Mouse (Mus musculus) stomach, embryonic 14.5 days (tissue): ENCODE data around the gene Alg12. TPM values are rescaled to one million over a fixed set of nuclear protein-coding genes. Genes with fewer than 3 reads are reported as not detected.

Experiments used
- ATAC-seq: fragments of 200-750 bp; cut with Nextera tagmentation; 2 replicates; pipeline ENCODE4 v1.8.0; 2017; ENCODE audit warnings: low read depth, moderate TSS enrichment; ENCODE audit not compliant: insufficient number of reproducible peaks, insufficient read depth, low FRiP score
- H3K27ac ChIP-seq: fragments of 300-500 bp; sonication (generic); 2 replicates; pipeline ENCODE4 v1.5.1; 2014; ENCODE audit warnings: mild to moderate bottlenecking, low read length, moderate library complexity, mixed read lengths
- H3K27me3 ChIP-seq: fragments of 300-500 bp; sonication (generic); 2 replicates; pipeline ENCODE4 v1.6.1; 2014; ENCODE audit warnings: low read length, control low read depth, mixed read lengths; ENCODE audit not compliant: control insufficient read depth, insufficient read depth
- H3K36me3 ChIP-seq: fragments of 300-500 bp; sonication (generic); 2 replicates; pipeline ENCODE4 v1.6.1; 2014; ENCODE audit warnings: mild to moderate bottlenecking, control low read depth, low read length, moderate library complexity, mixed read lengths; ENCODE audit not compliant: control insufficient read depth, insufficient read depth
- H3K4me1 ChIP-seq: fragments of 300-500 bp; sonication (generic); 2 replicates; pipeline ENCODE4 v1.6.1; 2014; ENCODE audit warnings: low read length, control low read depth, mixed read lengths; ENCODE audit not compliant: control insufficient read depth, insufficient read depth
- H3K4me2 ChIP-seq: fragments of 300-500 bp; sonication (generic); replicated peaks from 2 replicates; pipeline ENCODE4 v1.6.1; 2014; ENCODE audit warnings: low read depth, low read length, control low read depth
- H3K4me3 ChIP-seq: fragments of 300-500 bp; sonication (generic); 2 replicates; pipeline ENCODE4 v1.5.1; 2014; ENCODE audit warnings: low read depth, low read length, control low read depth
- H3K9ac ChIP-seq: fragments of 300-500 bp; sonication (generic); replicated peaks from 2 replicates; pipeline ENCODE4 v1.6.1; 2014; ENCODE audit warnings: low read depth, mild to moderate bottlenecking, control low read depth, low read length, moderate library complexity, mixed read lengths
- H3K9me3 ChIP-seq: fragments of 300-500 bp; sonication (generic); 2 replicates; pipeline ENCODE4 v1.6.1; 2016; ENCODE audit warnings: low read depth, low read length, control low read depth; ENCODE audit not compliant: control insufficient read depth
- WGBS: fragments of 180-500 bp; shearing (Covaris S2); extraction: QIAGEN DNeasy Blood & Tissue Kit; methylation state at CpG from one replicate; pipeline ENCODE4 v1.1.7; 2014; 5-methylcytosine and 5-hydroxymethylcytosine counted together
- polyA plus RNA-seq: library from polyadenylated mRNA; unstranded; fragments of >200 nt; fragmentation: Nextera tagmentation; extraction: Ambion mirVana; gene quantifications from 2 replicates; pipeline ENCODE4 v1.2.1, GENCODE M21; 2014

The Alg12 gene
- 10.5 and 12.7 TPM in 2 replicates for polyA plus RNA-seq

DNA sequence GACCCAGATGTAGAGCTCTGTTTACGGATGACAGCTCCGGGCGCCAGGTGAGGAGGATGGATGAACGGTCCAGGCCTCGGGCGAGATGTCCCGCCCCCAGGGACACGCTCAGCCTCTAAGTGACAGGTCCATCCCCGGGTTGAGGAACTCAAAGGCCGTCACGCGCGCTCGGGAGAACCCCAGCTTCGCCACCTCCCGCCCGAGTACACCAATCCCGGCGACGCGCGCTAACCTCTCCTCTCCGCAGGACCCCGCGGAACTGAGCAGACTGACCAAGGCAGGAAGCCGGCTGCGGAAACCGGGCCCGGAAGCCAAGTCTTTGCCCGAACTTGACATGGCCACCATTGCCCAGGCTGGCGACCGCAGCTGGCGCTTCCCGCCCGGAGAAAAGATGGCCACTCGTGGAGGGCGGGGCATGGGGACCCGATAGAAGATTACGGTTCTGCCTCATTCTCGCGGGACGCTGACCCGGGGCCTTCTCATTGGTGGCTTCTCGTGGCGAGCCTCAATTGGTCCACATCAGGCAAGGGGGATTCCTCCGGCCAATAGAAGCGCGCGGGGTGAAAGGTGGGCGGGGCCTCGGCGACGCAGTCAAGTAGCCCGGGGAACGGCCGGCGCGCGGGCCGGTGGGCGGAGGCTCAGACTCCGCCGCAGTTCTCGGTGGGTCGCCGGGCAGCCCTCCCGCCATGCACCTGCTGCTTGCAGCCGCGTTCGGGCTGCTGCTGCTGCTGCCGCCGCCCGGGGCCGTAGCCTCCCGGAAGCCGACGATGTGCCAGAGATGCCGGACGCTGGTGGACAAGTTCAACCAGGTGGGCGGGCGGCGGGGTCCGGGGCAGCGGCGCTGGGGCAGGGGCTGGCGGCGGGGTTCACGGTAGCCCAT, at the start of gene Alg12, which contains the start of gene Creld2:
Gene Alg12 (minus strand): TSS at position 293 of the 880 bp plus-strand sequence.
Gene Creld2 (plus strand): TSS at position 621 of the 880 bp plus-strand sequence.
- Histone ChIP-seq H3K4me2 (peak within 1 kb of the TSS; percentile 77), H3K27ac (peak within 1 kb of the TSS; percentile 61; the same call in 1 of the 2 replicates), H3K4me3 (peak within 1 kb of the TSS; percentile 82), H3K9ac (peak within 1 kb of the TSS; percentile 80), H3K36me3 (peaks cover 12% of the 10 kb centered on the region), H3K9me3 (no peaks in the 10 kb centered on the region), H3K4me1 (peaks cover 15% of the 10 kb centered on the region; the same call in 1 of the 2 replicates), H3K27me3 (no peaks in the 10 kb centered on the region)
- under 1% methylated on average over 88 of the region's 88 CpGs for WGBS
- peak; percentile 98 for ATAC-seq

- Histone ChIP-seq H3K9me3 (no peaks in the 10 kb centered on the region), H3K27ac (peak overlapping the region; percentile 44; the same call in 1 of the 2 replicates), H3K4me1 (peaks cover 33% of the 10 kb centered on the region), H3K4me3 (no peak overlapping the region), H3K36me3 (peaks cover 26% of the 10 kb centered on the region), H3K27me3 (no peaks in the 10 kb centered on the region), H3K9ac (no peak overlapping the region), H3K4me2 (no peak overlapping the region)
- 71% methylated on average over 6 of the region's 6 CpGs for WGBS
- ATAC-seq: no peak
These were observed 49.1 kb upstream of the Alg12 start for GRCm38 (mm10) chr15:88868024-88868742.

GRCm38 (mm10) chr15:88867368-88868023, 48.4 kb upstream of the Alg12 start:
- H3K27me3 ChIP-seq: no peaks in the 10 kb centered on the region
- H3K4me3 ChIP-seq: no peak overlapping the region
- no peak overlapping the region for H3K4me2 ChIP-seq
- peaks cover 33% of the 10 kb centered on the region for H3K4me1 ChIP-seq
- H3K36me3 ChIP-seq: peaks cover 26% of the 10 kb centered on the region
- no peaks in the 10 kb centered on the region for H3K9me3 ChIP-seq
- H3K27ac ChIP-seq: peak overlapping the region; percentile 44
- no peak overlapping the region for H3K9ac ChIP-seq
- WGBS: 17% methylated on average over 5 of the region's 5 CpGs
- ATAC-seq: no peak

- 42% methylated on average over 7 of the region's 7 CpGs for WGBS
- no peak overlapping the region for H3K9ac ChIP-seq
- H3K27me3 ChIP-seq: no peaks in the 10 kb centered on the region
- no peak overlapping the region for H3K4me3 ChIP-seq
- peak overlapping the region; percentile 44; the same call in 1 of the 2 replicates for H3K27ac ChIP-seq
- H3K36me3 ChIP-seq: peaks cover 26% of the 10 kb centered on the region
- no peaks in the 10 kb centered on the region for H3K9me3 ChIP-seq
- H3K4me2 ChIP-seq: no peak overlapping the region
- H3K4me1 ChIP-seq: peaks cover 33% of the 10 kb centered on the region
- ATAC-seq: no peak
These were observed 47.8 kb upstream of the Alg12 start for GRCm38 (mm10) chr15:88866934-88867356.

DNA sequence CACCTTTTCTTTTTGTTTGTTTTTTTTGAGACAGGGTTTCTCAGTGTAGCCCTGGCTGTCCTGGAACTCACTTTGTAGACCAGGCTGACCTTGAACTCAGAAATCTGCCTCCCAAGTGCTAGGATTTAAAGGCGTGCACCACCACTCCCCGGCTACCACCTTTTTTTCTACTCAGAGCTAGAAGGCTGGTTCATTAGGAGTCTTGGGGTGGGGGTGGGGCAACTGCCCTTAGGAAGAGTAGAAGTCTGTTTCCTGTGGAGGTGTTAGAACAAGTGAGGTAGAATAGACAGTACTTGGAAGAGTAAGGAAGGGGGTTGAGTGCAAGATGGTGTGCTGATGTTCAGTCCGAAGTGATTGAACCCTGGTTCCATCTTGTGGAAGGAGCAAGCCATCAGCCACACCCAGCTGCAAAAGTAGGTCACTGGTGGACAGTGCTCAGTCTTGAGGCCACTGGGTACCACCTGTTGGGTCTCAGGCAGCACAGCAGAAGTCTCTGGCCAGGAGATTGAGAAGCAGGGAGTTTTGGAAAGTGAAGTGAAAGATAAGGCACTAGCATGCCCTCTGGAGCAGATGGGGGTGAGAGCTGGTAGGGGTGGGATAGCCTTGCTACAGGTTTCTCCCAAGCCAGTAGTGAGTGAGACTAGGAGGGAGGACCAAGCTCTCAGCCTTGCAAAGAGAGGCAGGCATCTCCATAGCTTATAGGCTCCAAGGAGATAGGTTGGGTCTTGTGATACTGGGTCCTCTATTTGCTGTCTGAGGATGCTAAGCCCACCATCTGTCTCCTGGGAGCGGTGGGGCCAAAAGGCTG, 47.0 kb upstream of the Alg12 start:
- H3K27ac ChIP-seq: peak overlapping the region; percentile 21; the same call in 1 of the 2 replicates
- ATAC-seq: no peak
- no peaks in the 10 kb centered on the region for H3K9me3 ChIP-seq
- H3K4me3 ChIP-seq: no peak overlapping the region
- peaks cover 33% of the 10 kb centered on the region for H3K4me1 ChIP-seq
- no peak overlapping the region for H3K4me2 ChIP-seq
- peaks cover 26% of the 10 kb centered on the region for H3K36me3 ChIP-seq
- 66% methylated on average over 4 of the region's 4 CpGs for WGBS
- H3K27me3 ChIP-seq: no peaks in the 10 kb centered on the region
- no peak overlapping the region for H3K9ac ChIP-seq

- H3K36me3 ChIP-seq: peaks cover 26% of the 10 kb centered on the region
- 82% methylated on average over 14 of the region's 14 CpGs for WGBS
- no peak overlapping the region for H3K27ac ChIP-seq
- H3K4me2 ChIP-seq: peak overlapping the region; percentile 93
- no peaks in the 10 kb centered on the region for H3K27me3 ChIP-seq
- no peak for ATAC-seq
- peak overlapping the region; percentile 94; the same call in 1 of the 2 replicates for H3K4me3 ChIP-seq
- H3K9ac ChIP-seq: no peak overlapping the region
- H3K9me3 ChIP-seq: no peaks in the 10 kb centered on the region
- peaks cover 33% of the 10 kb centered on the region for H3K4me1 ChIP-seq
These were observed 45.9 kb upstream of the Alg12 start for GRCm38 (mm10) chr15:88865061-88865460.

GRCm38 (mm10) chr15:88864270-88865030, 45.3 kb upstream of the Alg12 start:
- H3K9me3 ChIP-seq: no peaks in the 10 kb centered on the region
- H3K27ac ChIP-seq: peak overlapping the region; percentile 95; the same call in 1 of the 2 replicates
- ATAC-seq: peak; percentile 0; the same call in 1 of the 2 replicates
- H3K9ac ChIP-seq: no peak overlapping the region
- 29% methylated on average over 22 of the region's 22 CpGs for WGBS
- H3K36me3 ChIP-seq: peaks cover 26% of the 10 kb centered on the region
- peaks cover 33% of the 10 kb centered on the region for H3K4me1 ChIP-seq
- peak overlapping the region; percentile 94 for H3K4me3 ChIP-seq
- H3K4me2 ChIP-seq: peak overlapping the region; percentile 93
- H3K27me3 ChIP-seq: no peaks in the 10 kb centered on the region
